Mouse (Mus musculus) urinary bladder, postnatal 25 days (tissue): ENCODE results near the gene Sh2d7.
A peak's percentile ranks its signal among the peaks of the same experiment; 100 is the strongest.
"Not testable (repeated sequence)": the region's sequence is repeated elsewhere in the genome, so short reads cannot be mapped to it uniquely, and the experiment has no call there.

Experiments used
- DNase-seq: peaks from one replicate; pipeline ENCODE4 v3.0.0; 2022; ENCODE audit warnings: low spot score

Gene Sh2d7

GRCm38 (mm10) chr9:54544212-54544953 is 5.6 kb downstream of the Sh2d7 start:
- no peak for DNase-seq

GRCm38 (mm10) chr9:54544954-54545315 is 6.2 kb downstream of the Sh2d7 start:
- no peak for DNase-seq

GRCm38 (mm10) chr9:54547536-54547935 is 8.8 kb downstream of the Sh2d7 start:
- peak; percentile 41 for DNase-seq

GRCm38 (mm10) chr9:54549433-54549832 is 10.6 kb downstream of the Sh2d7 start:
- DNase-seq: no peak

GRCm38 (mm10) chr9:54552409-54552808 is 13.6 kb downstream of the Sh2d7 start:
- peak; percentile 18 for DNase-seq

- no peak for DNase-seq
These were observed 16.3 kb downstream of the Sh2d7 start for GRCm38 (mm10) chr9:54555044-54555443.

GRCm38 (mm10) chr9:54558731-54559130 is 19.9 kb downstream of the Sh2d7 start:
- no peak for DNase-seq

GRCm38 (mm10) chr9:54559771-54560471 is 21.1 kb downstream of the Sh2d7 start, which contains the start of gene Cib2:
Gene Cib2 (minus strand): TSS chr9:54560218.
- peak; percentile 60 for DNase-seq

- DNase-seq: no peak
These were observed 22.2 kb downstream of the Sh2d7 start for GRCm38 (mm10) chr9:54560831-54561601.

GRCm38 (mm10) chr9:54566958-54567357 is 28.2 kb downstream of the Sh2d7 start:
- DNase-seq: no peak

GRCm38 (mm10) chr9:54568732-54569131 is 29.9 kb downstream of the Sh2d7 start:
- DNase-seq: no peak

GRCm38 (mm10) chr9:54571130-54571839 is 32.5 kb downstream of the Sh2d7 start:
- DNase-seq: no peak

- no peak for DNase-seq
These were observed 44.9 kb downstream of the Sh2d7 start for GRCm38 (mm10) chr9:54583712-54584111.

GRCm38 (mm10) chr9:54584127-54584526 is 45.3 kb downstream of the Sh2d7 start:
- not testable (repeated sequence) for DNase-seq

GRCm38 (mm10) chr9:54585839-54586198 is 47.0 kb downstream of the Sh2d7 start:
- no peak for DNase-seq

GRCm38 (mm10) chr9:54586199-54587061 is 47.6 kb downstream of the Sh2d7 start, which contains the start of gene Idh3a:
Gene Idh3a (plus strand): TSS chr9:54586334.
- peak; percentile 98 for DNase-seq

- DNase-seq: no peak
These were observed 49.1 kb downstream of the Sh2d7 start for GRCm38 (mm10) chr9:54587863-54588262.

GRCm38 (mm10) chr9:54593652-54594051 is 54.9 kb downstream of the Sh2d7 start:
- DNase-seq: not testable (repeated sequence)
